10 mouse cellular contexts compared by ENCODE assay signal in genomic region chr8:124257363-124257762, GRCm38 (mm10). TPM values are rescaled to one million over a fixed set of nuclear protein-coding genes. Genes with fewer than 3 reads are reported as not detected.
A peak's percentile ranks its signal among the peaks of the same experiment; 100 is the strongest.
DNase-seq lines count a peak whose midpoint lies in the region; ATAC-seq and TF ChIP-seq lines count a peak whose summit lies in the region.
"Had no signal": no experiment of that assay in that cellular context is flagged by ENCODE, and none has a peak within 500 bp of the region (broad histone marks: within the 10 kb centered on the region; RNA-seq: fewer than 3 reads in every experiment).

No protein-coding gene starts in this region.

- no peaks in the 10 kb centered on the region for H3K9me3 ChIP-seq in hindbrain, embryonic 13.5 days
- no peaks in the 10 kb centered on the region for H3K9me3 ChIP-seq in hindbrain, embryonic 10.5 days
- no peaks in the 10 kb centered on the region for H3K9me3 ChIP-seq in intestine, embryonic 14.5 days (ENCODE audit: control insufficient read depth, low read length)
- no peaks in the 10 kb centered on the region for H3K9me3 ChIP-seq in limb, embryonic 15.5 days

- no peak overlapping the region for H3K4me3 ChIP-seq in hindbrain, embryonic 13.5 days
- no peak overlapping the region for H3K4me3 ChIP-seq in hindbrain, embryonic 10.5 days
- no peak overlapping the region for H3K4me3 ChIP-seq in cerebellum, adult 2 months (replicated peaks; ENCODE audit: insufficient read depth, low read depth, low read length)
- no peak overlapping the region for H3K4me3 ChIP-seq in intestine, embryonic 14.5 days (ENCODE audit: low read depth, low read length)
- H3K4me3 ChIP-seq in limb, embryonic 15.5 days, result no peak overlapping the region
- H3K4me3 ChIP-seq: erythroblast, embryonic 14.5 days had no signal

- TF ChIP-seq POLR2A in cerebellum, adult 2 months (IDR thresholded peaks at IDR 0.05; ENCODE audit: borderline replicate concordance, insufficient read depth, low read length), result no peak

- DNase-seq in hindbrain, embryonic 10.5 days (ENCODE audit: low spot score), result no peak
- DNase-seq in cerebellum, adult 2 months, result peak; percentile 48 to 51
- peak; percentile 38 to 58 for DNase-seq in gastrocnemius, adult 8-10 months (ENCODE audit: low spot score in 2 of 2)
- peak; percentile 73 for DNase-seq in intestine, embryonic 14.5 days (ENCODE audit: low spot score)
- peak; percentile 61 for DNase-seq in ovary, postnatal 36 days (ENCODE audit: low spot score)
- no peak for DNase-seq in embryo, embryonic 10 days (ENCODE audit: low spot score)

- H3K4me2 ChIP-seq in hindbrain, embryonic 13.5 days, result 0 out of 2 replicates have a peak overlapping the region, but pooled peaks have one; percentile 8
- no peak overlapping the region for H3K4me2 ChIP-seq in intestine, embryonic 14.5 days (ENCODE audit: low read length)
- H3K4me2 ChIP-seq in limb, embryonic 15.5 days, result no peak overlapping the region

- peak overlapping the region; percentile 78 for H3K27ac ChIP-seq in hindbrain, embryonic 13.5 days
- no peak overlapping the region for H3K27ac ChIP-seq in hindbrain, embryonic 10.5 days
- H3K27ac ChIP-seq in cerebellum, adult 2 months (ENCODE audit: insufficient read depth, low read length), result peak overlapping the region; percentile 14; the same call in 1 of the 2 replicates
- peak overlapping the region; percentile 61; the same call in 1 of the 2 replicates for H3K27ac ChIP-seq in intestine, embryonic 14.5 days (ENCODE audit: low read depth)
- peak overlapping the region; percentile 74 for H3K27ac ChIP-seq in limb, embryonic 15.5 days

- no peaks in the 10 kb centered on the region for H3K36me3 ChIP-seq in hindbrain, embryonic 13.5 days
- H3K36me3 ChIP-seq in hindbrain, embryonic 10.5 days, result peaks cover 4% of the 10 kb centered on the region
- H3K36me3 ChIP-seq in intestine, embryonic 14.5 days (ENCODE audit: control insufficient read depth, insufficient read depth, low read length), result no peaks in the 10 kb centered on the region
- no peaks in the 10 kb centered on the region for H3K36me3 ChIP-seq in limb, embryonic 15.5 days

- peak overlapping the region; percentile 51; the same call in 1 of the 2 replicates for H3K9ac ChIP-seq in hindbrain, embryonic 13.5 days
- no peak overlapping the region for H3K9ac ChIP-seq in intestine, embryonic 14.5 days (ENCODE audit: low read length)
- H3K9ac ChIP-seq in limb, embryonic 15.5 days, result no peak overlapping the region

- WGBS in hindbrain, embryonic 13.5 days, result 40% methylated on average over 10 of the region's 10 CpGs
- 89% methylated on average over 10 of the region's 10 CpGs for WGBS in hindbrain, embryonic 10.5 days
- WGBS in cerebellum, adult 2 months, result 6% methylated on average over 10 of the region's 10 CpGs
- WGBS in intestine, embryonic 14.5 days, result 38% methylated on average over 10 of the region's 10 CpGs
- WGBS in limb, embryonic 15.5 days, result 27% methylated on average over 10 of the region's 10 CpGs

- TF ChIP-seq CTCF in cerebellum, adult 2 months (IDR thresholded peaks at IDR 0.05; ENCODE audit: borderline replicate concordance, insufficient read depth, low read depth, low read length), result no peak

- H3K4me1 ChIP-seq in hindbrain, embryonic 13.5 days (replicated peaks), result peaks cover 76% of the 10 kb centered on the region
- H3K4me1 ChIP-seq in hindbrain, embryonic 10.5 days (replicated peaks), result peaks cover 69% of the 10 kb centered on the region
- peaks cover 43% of the 10 kb centered on the region for H3K4me1 ChIP-seq in cerebellum, adult 2 months (ENCODE audit: control insufficient read depth, insufficient read depth, low read length)
- H3K4me1 ChIP-seq in intestine, embryonic 14.5 days (replicated peaks; ENCODE audit: control insufficient read depth, insufficient read depth, low read length), result peaks cover 42% of the 10 kb centered on the region
- peaks cover 48% of the 10 kb centered on the region for H3K4me1 ChIP-seq in limb, embryonic 15.5 days

- peak; percentile 43 for ATAC-seq in hindbrain, embryonic 13.5 days (ENCODE audit: low FRiP score)
- no peak for ATAC-seq in intestine, embryonic 14.5 days (replicated peaks; ENCODE audit: low FRiP score, low TSS enrichment, low read depth)
- peak; percentile 45; the same call in 1 of the 2 replicates for ATAC-seq in limb, embryonic 15.5 days (ENCODE audit: insufficient number of reproducible peaks, low FRiP score, low TSS enrichment, low read depth)

- H3K27me3 ChIP-seq in hindbrain, embryonic 13.5 days, result no peaks in the 10 kb centered on the region
- H3K27me3 ChIP-seq in hindbrain, embryonic 10.5 days (ENCODE audit: insufficient read depth, poor library complexity, severe bottlenecking), result no peaks in the 10 kb centered on the region
- H3K27me3 ChIP-seq in cerebellum, adult 2 months (ENCODE audit: control insufficient read depth, insufficient read depth, low read length), result no peaks in the 10 kb centered on the region
- no peaks in the 10 kb centered on the region for H3K27me3 ChIP-seq in intestine, embryonic 14.5 days (replicated peaks; ENCODE audit: control insufficient read depth, insufficient read depth, low read length)
- no peaks in the 10 kb centered on the region for H3K27me3 ChIP-seq in limb, embryonic 15.5 days
- H3K27me3 ChIP-seq: CH12.LX had no signal

RNA-seq across cellular contexts. Expression of gene Galnt2, which starts 26.2 kb away (rescaled TPM):
- polyA plus RNA-seq in hindbrain, embryonic 13.5 days (2015; fragmentation: Nextera tagmentation; extraction: Ambion mirVana), result 49.9 and 52.8 TPM in 2 replicates
- polyA plus RNA-seq in hindbrain, embryonic 10.5 days (2016; fragmentation: Nextera tagmentation; extraction: Ambion mirVana), result 42.2 and 56.0 TPM in 2 replicates
- 22.6 and 23.8 TPM in 2 replicates for polyA plus RNA-seq in cerebellum, adult 2 months (2012; rRNA removed)
- total RNA-seq in gastrocnemius, adult 8-10 months (2022), result 10 to 100 TPM; 43.1 to 54.1 (median 49.5) TPM
- polyA plus RNA-seq in intestine, embryonic 14.5 days (2014; fragmentation: Nextera tagmentation; extraction: Ambion mirVana), result 60.5 and 63.9 TPM in 2 replicates
- polyA plus RNA-seq in limb, embryonic 15.5 days (2015; fragmentation: Nextera tagmentation; extraction: Ambion mirVana), result 50.2 and 53.1 TPM in 2 replicates

Comparison
In these comparisons a context has a peak if more than half of its experiments do, and no peak if none do; other contexts are left out.
1. DNase-seq: peak in cerebellum, adult 2 months (2 of 2), gastrocnemius, adult 8-10 months (2 of 2), intestine, embryonic 14.5 days (single experiment) and ovary, postnatal 36 days (single experiment); none in hindbrain, embryonic 10.5 days (single experiment) and embryo, embryonic 10 days (single experiment).